Mouse (Mus musculus): ENCODE measurements around the gene Lrmda. TPM values are rescaled to one million over a fixed set of nuclear protein-coding genes. Genes with fewer than 3 reads are reported as not detected.

The Lrmda gene
- total RNA-seq, 2 experiments from 2014 or later = 0.48 to 0.76 TPM

DNA sequence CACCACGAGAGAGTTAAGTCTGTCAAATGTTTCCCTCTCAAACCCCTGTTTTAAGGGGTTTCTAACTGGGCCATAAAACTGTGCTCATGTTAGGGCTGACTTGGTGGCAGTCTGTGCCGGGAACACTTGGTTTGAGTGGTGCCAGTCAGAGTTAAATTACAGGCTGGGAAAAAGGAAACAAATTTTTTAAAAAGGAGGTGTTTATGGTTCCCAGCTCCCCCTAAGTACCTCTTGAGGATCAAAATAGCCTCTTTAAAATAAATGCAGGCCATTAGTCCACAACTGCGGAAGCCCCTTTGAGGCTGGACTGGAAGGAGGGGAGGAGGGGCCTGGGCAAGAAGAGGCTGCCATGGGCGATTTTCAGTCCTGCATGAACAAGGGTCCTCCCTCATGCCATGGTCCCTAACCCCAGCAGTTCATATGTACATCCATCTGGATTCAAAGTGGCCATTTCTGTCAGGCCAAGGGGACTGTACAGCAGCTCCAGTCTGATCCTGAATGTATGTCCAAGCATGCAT, 416.4 kb downstream of the Lrmda start:
- DNase-seq (ENCODE audit: low spot score in 2 of 2) = no peak
- intact Hi-C loops (cut with DNase I) = no loop called here

DNA sequence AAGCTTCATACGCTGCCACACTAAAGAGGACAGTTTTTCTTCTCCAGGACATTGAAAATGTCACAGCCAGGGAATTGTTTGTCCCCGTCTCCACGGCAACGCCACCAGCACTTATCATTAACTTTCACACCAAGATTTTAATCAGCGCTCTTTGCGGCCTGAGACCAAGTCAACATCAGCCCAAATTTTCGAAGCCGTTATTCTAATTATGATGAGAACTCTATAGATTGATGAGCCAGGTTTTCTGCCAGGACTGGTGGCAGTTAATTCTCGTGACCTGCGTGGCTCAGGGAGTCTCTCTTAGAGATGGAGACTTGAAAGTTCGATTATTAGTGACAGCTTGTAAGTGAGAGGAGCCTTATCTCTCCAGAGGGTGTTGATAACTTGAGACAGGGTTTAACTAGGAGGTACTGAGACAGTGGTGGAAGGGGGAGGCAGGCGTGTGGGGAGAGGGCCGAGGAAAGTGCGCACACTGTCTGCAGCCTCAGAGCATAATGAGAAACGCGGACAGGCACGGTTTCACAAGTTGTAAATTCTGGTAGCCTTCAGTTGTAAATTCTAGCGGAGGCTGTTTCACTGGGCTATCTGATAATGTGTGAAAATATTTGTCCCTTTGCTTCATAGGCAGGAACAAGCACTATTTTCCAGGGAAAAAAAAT, 421.0 kb downstream of the Lrmda start:
- intact Hi-C loops (cut with DNase I) = loop anchor here (5.0 kb wide), 1 partner anchor 453 kb away; the partner anchor contains the start of gene Zfp503
- DNase-seq (ENCODE audit: low spot score in 2 of 2) = no peak

DNA sequence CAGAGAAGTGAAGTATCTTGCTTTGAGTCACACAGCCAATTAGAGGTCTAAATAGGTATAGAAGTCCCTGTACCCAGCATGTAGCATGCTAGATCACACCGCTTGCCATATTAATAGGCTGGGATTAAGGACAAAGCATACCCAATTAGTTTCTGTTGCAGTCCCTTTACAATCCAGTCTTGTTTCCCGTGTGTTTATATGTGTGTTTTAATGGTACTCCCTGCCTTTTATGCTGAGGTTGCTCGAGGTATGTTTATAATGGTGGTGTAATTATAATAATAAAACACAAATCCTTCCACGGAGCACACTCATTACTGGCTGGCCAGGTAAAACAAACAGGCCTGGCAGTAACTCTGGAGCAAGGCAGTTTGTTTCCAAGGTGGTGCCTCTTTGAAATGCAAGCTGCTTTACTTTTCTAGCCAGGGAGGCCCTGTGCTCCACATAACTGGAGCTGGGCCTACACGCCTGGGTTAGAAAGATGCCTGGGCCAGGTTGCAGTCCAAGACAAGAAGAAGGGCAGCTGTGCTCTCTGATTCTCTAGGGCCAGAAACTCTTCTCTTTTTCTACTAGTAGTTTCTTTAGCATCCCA, 422.4 kb downstream of the Lrmda start:
- no peak for DNase-seq (ENCODE audit: low spot score in 2 of 2)
- intact Hi-C loops (cut with DNase I) = loop anchor here (5.0 kb wide), 1 partner anchor 455 kb away; the partner anchor contains the start of gene Zfp503

DNA sequence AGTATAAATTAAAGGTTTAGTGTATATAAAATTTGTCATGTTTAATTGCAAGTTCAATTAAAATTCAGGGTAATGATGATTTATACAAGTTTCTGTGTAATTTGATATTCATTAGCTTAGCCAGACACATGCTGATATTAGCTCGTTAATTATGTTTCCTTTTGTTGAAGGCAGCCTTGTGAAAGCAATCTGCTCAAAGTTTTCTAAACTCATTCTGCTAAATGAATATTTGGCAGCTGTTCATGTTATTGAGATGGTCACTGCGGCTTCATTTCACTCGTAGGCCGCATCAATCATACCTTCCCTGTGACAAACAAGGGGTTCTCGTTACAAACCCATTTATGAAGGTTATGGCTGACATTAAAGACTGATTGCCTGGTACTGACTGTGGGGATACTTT, 423.2 kb downstream of the Lrmda start:
- no peak for DNase-seq (ENCODE audit: low spot score in 2 of 2)
- intact Hi-C loops (cut with DNase I) = loop anchor here (5.0 kb wide), 1 partner anchor 455 kb away; the partner anchor contains the start of gene Zfp503

DNA sequence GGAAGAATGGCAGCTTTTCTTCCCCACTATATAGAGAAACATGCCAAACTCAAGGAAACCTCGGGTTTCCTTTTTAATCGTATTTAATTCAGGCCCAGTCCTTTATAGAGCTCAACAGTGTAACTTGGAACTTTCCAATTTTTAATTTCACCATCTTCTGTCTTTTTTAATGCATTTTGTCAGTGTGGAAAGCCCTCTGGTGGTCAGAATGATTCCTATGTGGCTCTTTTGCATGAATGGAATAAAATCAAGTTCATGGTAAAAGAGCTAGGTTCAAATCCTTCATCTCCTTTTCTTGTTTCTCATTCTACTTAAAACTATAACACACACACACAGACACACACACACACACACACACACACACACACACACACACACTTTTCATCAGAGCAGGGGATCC, 425.0 kb downstream of the Lrmda start:
- intact Hi-C loops (cut with DNase I) = loop anchor here (5.0 kb wide), 1 partner anchor 457 kb away; the partner anchor contains the start of gene Zfp503
- peak in 1 of 2 experiments; percentile 9 for DNase-seq (ENCODE audit: low spot score in 2 of 2)

DNA sequence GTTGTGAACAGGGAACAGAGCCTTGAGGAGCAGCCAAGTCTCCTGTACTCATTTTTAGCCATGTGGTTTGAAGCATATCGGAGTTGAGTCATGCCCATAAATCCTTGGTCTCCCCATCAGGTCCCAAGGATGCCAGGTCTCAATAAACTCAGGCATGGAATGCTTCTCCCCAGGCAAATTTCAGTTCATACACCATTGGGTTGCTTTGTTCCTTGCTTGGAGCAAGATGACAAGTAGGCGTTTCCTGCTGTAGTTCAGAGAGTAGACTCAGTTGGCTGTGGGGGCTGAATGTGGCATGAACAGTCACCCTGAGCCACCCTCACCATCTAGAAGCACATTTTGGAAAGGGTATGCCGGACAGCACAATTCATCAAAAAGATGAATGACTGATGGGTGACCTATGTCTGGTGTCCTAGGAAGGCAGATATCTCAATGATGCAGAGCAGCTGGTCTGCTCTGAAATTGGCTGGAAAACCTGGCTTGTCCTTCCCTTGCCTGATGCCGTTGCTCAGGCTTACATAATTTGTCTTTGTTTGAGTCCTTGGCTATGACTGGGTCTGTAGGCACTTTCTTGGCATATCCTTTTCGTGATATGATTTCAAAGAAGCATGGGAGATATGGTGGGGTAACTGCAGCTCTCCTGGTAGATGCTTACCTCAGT, 425.8 kb downstream of the Lrmda start:
- intact Hi-C loops (cut with DNase I) = no loop called here
- DNase-seq (ENCODE audit: low spot score in 2 of 2) = peak; percentile 15 to 69

DNA sequence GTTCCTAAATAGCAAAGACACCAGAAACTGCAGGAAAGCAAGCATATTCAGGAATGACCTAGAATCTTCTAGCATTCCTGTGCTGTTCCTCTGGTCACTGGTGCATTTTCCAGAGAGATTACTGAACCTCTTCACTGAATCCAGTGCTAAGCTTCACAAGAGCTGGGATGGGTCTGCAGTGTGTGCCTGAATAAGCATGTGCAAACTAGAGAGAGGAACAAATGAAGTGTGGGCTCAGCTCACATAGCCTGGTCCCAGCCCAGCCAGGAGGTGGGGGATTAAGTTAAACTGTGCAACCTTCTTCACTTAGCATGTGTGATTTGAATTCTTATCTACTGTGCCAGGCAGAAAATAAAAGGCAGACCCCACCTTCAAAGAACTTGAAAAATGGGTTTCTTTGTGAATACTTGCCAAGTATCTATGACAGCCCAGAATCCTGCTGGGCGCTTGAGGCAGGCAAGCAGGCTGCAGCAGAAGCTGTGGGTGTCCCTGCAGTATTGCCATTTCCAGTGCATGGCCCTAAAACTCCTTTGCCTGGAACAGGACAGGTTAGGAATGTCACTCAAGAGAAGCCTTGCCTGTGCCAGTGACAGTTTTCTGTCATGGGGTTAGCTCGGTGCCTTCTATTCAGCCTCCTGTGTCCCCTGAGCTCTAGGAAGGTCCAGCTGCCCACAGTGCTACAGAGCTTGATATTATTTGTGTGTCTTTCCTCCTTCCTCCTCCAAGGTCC, 426.5 kb downstream of the Lrmda start:
- DNase-seq (ENCODE audit: low spot score in 2 of 2) = no peak
- intact Hi-C loops (cut with DNase I) = no loop called here

DNA sequence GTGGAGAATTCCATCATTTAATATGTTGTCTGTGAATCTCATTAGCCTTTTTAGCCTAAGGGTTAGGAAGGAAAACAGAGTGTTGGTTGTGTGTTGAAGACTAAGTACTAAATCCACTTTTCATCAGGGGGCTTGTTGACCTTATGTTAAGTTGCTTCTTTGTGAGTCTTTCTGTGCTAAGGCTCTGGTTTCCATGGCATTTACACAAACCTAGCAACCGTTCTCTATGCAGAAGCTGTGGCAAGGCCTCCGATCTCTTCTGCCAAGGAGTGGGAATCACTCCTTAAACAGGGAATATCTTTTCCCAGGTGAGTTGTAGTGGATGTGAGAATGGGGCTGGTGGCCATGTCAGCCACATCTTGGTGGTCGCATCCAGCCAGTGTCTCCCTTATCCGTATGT, 432.1 kb downstream of the Lrmda start:
- peak in 1 of 2 experiments; percentile 15 for DNase-seq (ENCODE audit: low spot score in 2 of 2)
- intact Hi-C loops (cut with DNase I) = no loop called here

DNA sequence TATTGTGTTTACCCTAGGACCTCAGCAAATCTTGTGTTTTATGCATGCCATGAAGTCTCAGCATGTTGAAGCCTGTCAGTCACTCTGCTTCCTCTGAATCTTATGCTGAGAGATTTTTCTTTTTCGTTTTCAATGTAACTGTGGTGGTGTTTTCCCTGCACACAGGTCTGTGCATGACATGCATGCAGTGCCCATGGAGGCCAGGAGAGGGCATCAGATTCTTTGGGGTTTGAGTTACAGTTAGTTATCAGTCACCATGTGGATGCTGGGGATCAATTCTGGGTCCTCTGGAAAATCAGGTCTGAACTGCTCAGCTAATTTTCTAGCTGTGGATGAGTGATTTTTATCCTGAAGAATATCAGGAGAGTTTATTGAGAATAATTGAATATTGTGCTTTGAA, 444.8 kb downstream of the Lrmda start:
- no peak for DNase-seq (ENCODE audit: low spot score in 2 of 2)
- intact Hi-C loops (cut with DNase I) = no loop called here

DNA sequence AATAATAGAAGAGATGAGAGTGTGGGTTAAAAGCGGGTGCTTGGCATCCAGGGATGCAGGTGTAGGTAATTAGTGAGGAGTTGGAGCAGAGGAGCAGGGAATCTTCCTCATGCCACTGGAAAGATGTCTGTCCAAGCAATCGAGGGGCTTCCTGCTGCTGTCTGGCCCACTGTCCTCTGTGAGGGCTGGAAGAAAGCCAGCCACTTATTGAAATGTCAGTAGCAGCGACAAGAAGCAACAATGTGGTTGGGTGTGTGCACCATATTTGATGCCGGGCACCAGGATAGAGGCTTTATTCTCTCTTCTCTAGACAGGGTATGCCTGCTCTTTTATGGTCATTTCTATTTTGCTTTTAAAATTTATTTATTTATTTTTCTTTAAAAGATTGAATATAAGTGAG, 451.5 kb downstream of the Lrmda start:
- intact Hi-C loops (cut with DNase I) = no loop called here

DNA sequence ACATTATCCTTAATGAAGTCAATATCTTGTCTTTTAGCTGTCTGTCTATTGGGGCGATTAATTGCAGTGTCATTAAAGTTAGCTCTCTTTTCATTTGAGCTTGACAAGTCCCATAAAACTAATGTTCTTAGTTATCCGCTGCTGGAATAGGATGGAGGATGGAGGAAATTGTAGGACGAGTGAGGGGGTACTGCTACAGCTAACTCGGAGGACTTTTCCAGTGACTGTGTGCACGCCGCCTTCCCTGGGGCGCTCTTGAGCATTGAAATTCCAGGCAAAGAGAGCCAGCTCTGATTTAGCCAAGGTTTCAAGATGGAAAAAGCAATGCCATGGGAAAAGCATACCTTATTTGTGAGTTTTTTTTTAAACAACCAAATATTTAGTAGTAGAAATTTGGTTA, 453.9 kb downstream of the Lrmda start:
- DNase-seq (ENCODE audit: low spot score in 2 of 2) = no peak
- intact Hi-C loops (cut with DNase I) = no loop called here

More for the DNA sequence above, 451.5 kb downstream of the Lrmda start:
- DNase-seq (ENCODE audit: low spot score in 2 of 2) = no peak

DNA sequence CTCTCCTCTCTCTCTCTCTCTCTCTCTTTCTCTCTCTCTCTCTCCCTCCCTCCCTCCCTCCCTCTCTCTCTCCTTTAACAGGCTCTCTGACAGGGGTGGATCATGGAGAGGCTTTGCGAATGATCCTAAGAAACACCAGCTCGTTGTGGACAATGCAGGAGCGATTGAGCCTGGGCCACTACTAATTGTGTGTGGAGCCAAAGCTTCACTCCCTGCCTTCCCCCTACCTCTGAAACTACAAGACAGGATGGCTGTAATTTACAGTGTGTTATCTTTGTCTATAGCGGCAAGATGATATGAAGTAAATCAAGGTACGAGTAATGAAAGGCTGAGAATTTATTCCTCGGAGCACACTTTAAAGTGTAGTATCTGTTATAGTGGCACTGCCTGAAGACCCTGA, 454.5 kb downstream of the Lrmda start:
- DNase-seq (ENCODE audit: low spot score in 2 of 2) = no peak
- intact Hi-C loops (cut with DNase I) = no loop called here

DNA sequence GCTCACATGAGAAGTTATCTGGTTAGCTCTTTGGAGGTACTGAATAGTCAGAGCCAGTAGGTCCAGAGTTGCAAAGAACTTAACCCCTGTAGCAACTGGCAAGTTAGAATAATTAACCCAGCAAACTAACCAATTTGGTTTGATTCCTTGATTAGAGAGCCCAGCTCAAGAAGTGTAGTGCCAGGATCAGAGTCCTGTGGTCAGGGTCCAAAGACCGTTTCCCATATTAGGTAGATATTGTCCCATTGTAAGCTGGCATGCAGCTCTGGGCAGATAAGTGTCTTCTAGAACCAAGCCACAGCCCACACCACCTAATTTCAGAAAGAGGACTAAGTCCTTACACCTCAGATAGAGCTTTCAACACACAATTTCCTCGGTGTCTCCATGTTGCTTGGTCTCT, 473.8 kb downstream of the Lrmda start:
- no peak for DNase-seq (ENCODE audit: low spot score in 2 of 2)
- intact Hi-C loops (cut with DNase I) = no loop called here

DNA sequence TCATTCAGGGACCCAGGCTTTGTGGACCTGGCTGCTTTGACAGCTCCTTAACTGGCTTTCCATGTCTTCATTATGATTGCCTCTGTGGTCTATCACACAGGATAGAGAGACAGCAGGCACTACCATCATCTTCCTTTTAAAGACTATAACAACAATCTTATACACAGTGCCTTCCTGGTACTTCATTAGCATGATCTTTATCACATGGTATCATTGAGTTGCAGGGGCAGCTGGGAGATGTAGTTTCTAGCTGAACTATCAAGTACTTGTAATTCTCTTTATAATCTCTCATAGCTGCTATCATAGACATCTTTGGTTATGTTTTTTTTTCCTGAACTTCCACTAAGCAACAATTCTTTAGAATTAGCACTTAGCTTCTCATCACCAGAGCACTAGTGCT, 474.8 kb downstream of the Lrmda start:
- intact Hi-C loops (cut with DNase I) = no loop called here
- DNase-seq (ENCODE audit: low spot score in 2 of 2) = no peak

DNA sequence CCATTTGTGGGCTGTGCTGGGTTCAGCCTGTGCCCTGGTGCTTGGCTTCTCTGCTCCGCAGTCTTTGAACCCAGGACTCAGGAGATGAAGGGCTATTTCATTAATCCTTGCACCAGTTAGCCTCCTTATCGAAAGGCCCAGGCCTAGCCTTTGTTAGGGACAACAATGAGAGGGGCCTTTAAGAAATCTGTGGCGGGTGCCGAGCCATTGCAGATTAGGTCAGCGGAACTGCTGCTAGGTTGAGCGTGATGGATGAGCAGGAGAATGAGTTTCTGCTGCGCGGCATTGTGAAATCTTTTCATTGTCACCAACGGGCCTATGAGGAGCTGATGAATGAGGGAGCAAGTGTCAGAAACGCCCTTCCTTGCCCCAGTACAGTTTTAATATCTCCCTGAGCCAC, 475.4 kb downstream of the Lrmda start:
- intact Hi-C loops (cut with DNase I) = no loop called here
- DNase-seq (ENCODE audit: low spot score in 2 of 2) = no peak

DNA sequence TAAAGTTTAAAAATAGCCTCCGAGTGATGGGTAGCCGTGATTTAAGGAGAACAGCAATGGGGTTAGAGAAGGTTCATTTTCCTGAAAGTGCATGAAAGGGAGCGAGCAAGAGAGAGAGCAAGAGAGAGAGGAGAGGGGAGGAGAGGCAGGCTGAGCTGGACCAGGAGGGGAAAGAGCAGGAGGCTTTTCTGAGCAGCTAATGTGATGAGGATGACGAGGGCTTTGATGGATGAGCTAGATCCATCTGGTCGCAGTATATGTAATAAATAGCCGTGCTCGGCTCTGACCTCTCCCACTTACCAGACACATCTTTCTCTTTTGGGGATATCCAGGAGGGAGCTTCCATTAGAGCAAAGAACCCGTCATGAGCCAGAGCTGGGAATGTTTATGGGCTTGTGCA, 475.8 kb downstream of the Lrmda start:
- intact Hi-C loops (cut with DNase I) = no loop called here
- DNase-seq (ENCODE audit: low spot score in 2 of 2) = no peak

DNA sequence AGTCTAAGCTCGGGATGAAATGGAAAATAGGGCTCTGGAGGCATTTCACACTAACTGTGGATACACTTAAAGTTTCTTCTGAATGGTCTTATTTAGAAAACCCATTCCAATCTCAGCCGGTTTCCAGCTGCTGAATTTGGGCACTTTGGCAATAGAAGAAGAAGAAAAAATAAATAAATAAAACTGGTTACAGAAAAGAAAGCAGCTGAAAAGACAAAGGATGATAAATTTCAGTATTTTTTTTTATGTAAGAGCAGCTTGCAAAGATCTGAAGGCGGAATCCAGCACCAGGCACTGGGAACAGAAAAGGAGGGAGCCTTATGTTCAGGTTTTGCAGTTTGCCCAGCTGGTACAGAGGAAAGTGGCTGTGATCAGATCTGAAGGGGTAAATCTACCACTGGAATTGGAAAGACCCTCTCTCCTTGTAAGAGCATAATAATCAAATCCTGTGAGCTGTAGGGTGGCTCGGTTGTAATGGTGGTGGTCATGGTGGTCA, 478.2 kb downstream of the Lrmda start:
- intact Hi-C loops (cut with DNase I) = no loop called here
- peak; percentile 4 to 36 for DNase-seq (ENCODE audit: low spot score in 2 of 2)

DNA sequence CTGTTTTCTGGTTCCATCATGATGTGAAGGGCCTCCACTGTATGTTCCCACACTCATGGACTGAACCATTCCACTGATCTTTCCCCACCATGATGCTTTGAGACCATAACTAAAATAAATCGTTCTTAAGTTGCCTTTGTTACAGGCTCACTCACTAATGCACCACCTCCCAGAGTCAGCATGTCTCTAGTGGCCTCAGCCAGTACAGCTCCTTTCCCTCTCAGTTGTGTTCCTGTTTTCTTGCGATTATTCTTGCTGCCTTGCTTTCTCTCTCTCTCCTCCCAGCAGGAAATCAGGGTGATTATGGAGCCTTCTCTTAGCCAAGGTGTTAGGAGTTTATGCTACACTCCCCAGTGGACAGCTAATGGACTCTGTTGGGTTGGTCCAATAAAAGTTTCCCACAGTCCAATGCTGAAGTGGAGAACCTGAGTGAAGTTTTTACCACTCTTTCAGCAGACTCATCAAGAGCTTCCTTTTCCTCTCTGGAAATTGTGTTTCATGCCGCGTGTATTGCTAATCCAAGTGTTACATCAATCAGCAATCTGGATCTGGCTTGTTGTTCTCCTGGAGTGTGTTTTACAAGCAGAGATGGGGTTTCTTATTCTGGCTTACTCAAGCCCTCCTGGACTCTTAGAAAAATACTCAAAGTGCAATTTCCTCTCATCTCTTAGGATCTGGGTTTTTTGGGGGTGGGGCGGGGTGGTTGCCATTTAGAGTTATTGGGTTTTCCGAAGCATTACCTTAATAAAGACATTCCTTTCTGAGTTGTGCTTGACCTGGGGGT, 490.4 kb downstream of the Lrmda start:
- no peak for DNase-seq (ENCODE audit: low spot score in 2 of 2)
- intact Hi-C loops (cut with DNase I) = no loop called here

DNA sequence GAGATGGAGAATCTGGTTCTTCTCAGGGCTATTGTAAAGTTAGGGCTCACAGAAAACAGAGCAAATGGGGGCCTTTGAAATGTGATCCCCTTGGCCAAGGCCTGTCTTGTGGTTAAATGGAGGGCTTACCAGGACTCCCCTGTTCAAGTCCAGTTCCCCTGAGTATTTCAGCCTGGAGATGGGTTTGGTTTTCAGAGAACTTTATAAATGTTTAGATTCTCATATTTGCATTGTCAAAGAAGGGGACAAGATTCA, 490.9 kb downstream of the Lrmda start:
- DNase-seq (ENCODE audit: low spot score in 2 of 2) = no peak
- intact Hi-C loops (cut with DNase I) = no loop called here
